Mouse (Mus musculus) heart, adult 2 months (tissue): ENCODE measurements at regions not wholly inside any gene's neighbourhood (a gene's known extent, or its start where the extent isn't known, plus 50 kb on each side); places are given as distances from the start of the nearest gene placed in this dataset.

ENCODE experiments used
- CTCF ChIP-seq: fragments of 200-600 bp; IDR thresholded peaks from 2 replicates; pipeline ENCODE4 v1.8.1; 2022; ENCODE audit warnings: antibody characterized with exemption, mild to moderate bottlenecking, moderate library complexity
- EP300 ChIP-seq: fragments of 200-500 bp; IDR thresholded peaks from 2 replicates; pipeline ENCODE4 v1.6.1; 2011; ENCODE audit warnings: low read depth, low read length, control low read depth; ENCODE audit not compliant: insufficient read depth
- POLR2A ChIP-seq: fragments of 200-500 bp; IDR thresholded peaks from 2 replicates; pipeline ENCODE4 v1.6.1; 2011; ENCODE audit warnings: mild to moderate bottlenecking, low read depth, low read length, control low read depth; ENCODE audit not compliant: insufficient read depth

GRCm38 (mm10) chr10:117572746-117573595, 56.3 kb upstream of the Cpm start:
- no peak for TF ChIP-seq CTCF
- TF ChIP-seq POLR2A = no peak
- TF ChIP-seq EP300 = no peak
